Mouse (Mus musculus): ENCODE results near the gene Grasp. TPM values are rescaled to one million over a fixed set of nuclear protein-coding genes. Genes with fewer than 3 reads are reported as not detected.

Grasp gene
- 10 to 100 TPM; 14.9 to 18.0 TPM for total RNA-seq (2021)

- intact Hi-C loops (cut with DNase I) = no loop called here
- peak; percentile 93 to 95 for DNase-seq
These were observed at the start of gene Grasp for GRCm38 (mm10) chr15:101224006-101224906. Grasp (plus strand) TSS chr15:101224188.

GRCm38 (mm10) chr15:101174294-101175130, 49.5 kb upstream of the Grasp start:
- peak in 1 of 2 experiments; percentile 39 for DNase-seq
- intact Hi-C loops (cut with DNase I) = no loop called here

- intact Hi-C loops (cut with DNase I) = no loop called here
- DNase-seq = no peak
These were observed 48.9 kb upstream of the Grasp start for GRCm38 (mm10) chr15:101175131-101175460.

- intact Hi-C loops (cut with DNase I) = no loop called here
- no peak for DNase-seq
These were observed 48.2 kb upstream of the Grasp start for GRCm38 (mm10) chr15:101175613-101176283.

- peak in 1 of 2 experiments; percentile 32 for DNase-seq
- intact Hi-C loops (cut with DNase I) = no loop called here
These were observed 47.7 kb upstream of the Grasp start for GRCm38 (mm10) chr15:101176284-101176680.

- peak in 1 of 2 experiments; percentile 37 for DNase-seq
- intact Hi-C loops (cut with DNase I) = no loop called here
These were observed 46.9 kb upstream of the Grasp start for GRCm38 (mm10) chr15:101176795-101177691.

GRCm38 (mm10) chr15:101180363-101181105, 43.5 kb upstream of the Grasp start:
- intact Hi-C loops (cut with DNase I) = no loop called here
- DNase-seq = no peak

- intact Hi-C loops (cut with DNase I) = no loop called here
- DNase-seq = no peak
These were observed 42.9 kb upstream of the Grasp start for GRCm38 (mm10) chr15:101181106-101181466.

- intact Hi-C loops (cut with DNase I) = no loop called here
- no peak for DNase-seq
These were observed 42.5 kb upstream of the Grasp start for GRCm38 (mm10) chr15:101181500-101181899.

GRCm38 (mm10) chr15:101182676-101183075, 41.3 kb upstream of the Grasp start:
- no peak for DNase-seq
- intact Hi-C loops (cut with DNase I) = no loop called here

GRCm38 (mm10) chr15:101184300-101184699, 39.7 kb upstream of the Grasp start:
- no peak for DNase-seq
- intact Hi-C loops (cut with DNase I) = no loop called here

GRCm38 (mm10) chr15:101185549-101185948, 38.4 kb upstream of the Grasp start:
- intact Hi-C loops (cut with DNase I) = no loop called here
- DNase-seq = no peak

- intact Hi-C loops (cut with DNase I) = no loop called here
- no peak for DNase-seq
These were observed 36.1 kb upstream of the Grasp start for GRCm38 (mm10) chr15:101187907-101188306.

GRCm38 (mm10) chr15:101189981-101190761, 33.8 kb upstream of the Grasp start:
- intact Hi-C loops (cut with DNase I) = no loop called here
- DNase-seq = no peak

- no peak for DNase-seq
- intact Hi-C loops (cut with DNase I) = no loop called here
These were observed 33.2 kb upstream of the Grasp start for GRCm38 (mm10) chr15:101190762-101191150.

- peak; percentile 78 to 84 for DNase-seq
- intact Hi-C loops (cut with DNase I) = no loop called here
These were observed 32.3 kb upstream of the Grasp start for GRCm38 (mm10) chr15:101191459-101192259.

- no peak for DNase-seq
- intact Hi-C loops (cut with DNase I) = no loop called here
These were observed 31.7 kb upstream of the Grasp start for GRCm38 (mm10) chr15:101192260-101192640.

GRCm38 (mm10) chr15:101192651-101193050, 31.3 kb upstream of the Grasp start:
- intact Hi-C loops (cut with DNase I) = no loop called here
- DNase-seq = no peak
